ENCODE assay signal across 8 mouse cellular contexts in the genomic region with DNA sequence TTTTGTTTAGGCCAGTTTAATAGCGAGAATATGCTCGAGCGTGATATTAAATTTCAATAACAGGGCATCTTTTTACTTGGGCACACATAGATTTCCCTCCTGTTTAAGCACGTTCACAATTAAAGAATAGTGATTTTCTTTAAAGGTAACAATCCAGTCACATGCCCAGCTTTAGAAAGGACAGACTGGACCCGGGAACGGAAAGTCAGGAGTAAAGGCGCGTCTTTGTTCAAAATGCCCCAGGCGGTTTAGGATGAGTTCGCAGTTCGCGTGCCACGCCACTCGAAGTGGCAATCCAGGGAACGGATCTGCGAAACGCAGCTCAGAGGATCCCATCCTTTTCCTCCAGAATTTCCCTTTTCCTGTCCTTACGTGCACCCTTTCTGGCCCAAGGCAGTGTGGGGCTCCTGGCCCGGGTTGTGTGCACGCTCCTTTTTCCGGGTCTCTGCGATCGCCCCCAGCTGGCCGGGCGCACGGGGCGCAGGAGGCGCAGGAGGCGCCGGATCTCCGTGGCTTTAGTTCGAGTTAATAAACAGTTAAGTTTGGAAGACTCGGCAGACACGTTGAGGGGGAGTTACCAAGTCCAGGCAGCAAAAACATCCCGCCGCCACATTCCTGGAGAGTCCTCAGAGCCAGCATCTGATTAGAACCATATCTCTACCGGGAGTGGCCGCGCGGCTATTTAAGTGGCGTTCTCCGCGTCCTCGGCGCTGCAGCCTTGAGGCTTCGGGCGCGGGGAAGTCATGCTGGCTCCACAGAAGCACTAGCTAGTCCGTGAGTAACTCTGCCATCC. TPM values are rescaled to one million over a fixed set of nuclear protein-coding genes. Genes with fewer than 3 reads are reported as not detected.
A peak's percentile ranks its signal among the peaks of the same experiment; 100 is the strongest.
DNase-seq lines count a peak whose midpoint lies in the region; ATAC-seq lines count a peak whose summit lies in the region.

No protein-coding gene starts in this region.

- peak overlapping the region; percentile 72 for H3K9ac ChIP-seq in embryonic facial prominence, embryonic 12.5 days
- peak overlapping the region; percentile 69 for H3K9ac ChIP-seq in limb, embryonic 12.5 days (replicated peaks)
- peak overlapping the region; percentile 61 for H3K9ac ChIP-seq in midbrain, embryonic 13.5 days (replicated peaks)

- no peaks in the 10 kb centered on the region for H3K27me3 ChIP-seq in embryonic facial prominence, embryonic 12.5 days
- H3K27me3 ChIP-seq in limb, embryonic 12.5 days, result no peaks in the 10 kb centered on the region
- H3K27me3 ChIP-seq in midbrain, embryonic 13.5 days, result peaks cover 10% of the 10 kb centered on the region; the same call in 1 of the 2 replicates

- peak overlapping the region; percentile 84 for H3K27ac ChIP-seq in embryonic facial prominence, embryonic 12.5 days
- peak overlapping the region; percentile 77 for H3K27ac ChIP-seq in limb, embryonic 12.5 days
- no peak overlapping the region for H3K27ac ChIP-seq in midbrain, embryonic 13.5 days

- H3K4me2 ChIP-seq in embryonic facial prominence, embryonic 12.5 days (replicated peaks), result peak overlapping the region; percentile 64
- H3K4me2 ChIP-seq in limb, embryonic 12.5 days, result peak overlapping the region; percentile 69
- peak overlapping the region; percentile 72 for H3K4me2 ChIP-seq in midbrain, embryonic 13.5 days (replicated peaks)

- WGBS in embryonic facial prominence, embryonic 12.5 days, result 2% methylated on average over 49 of the region's 49 CpGs
- 2% methylated on average over 49 of the region's 49 CpGs for WGBS in limb, embryonic 12.5 days
- 2% methylated on average over 49 of the region's 49 CpGs for WGBS in midbrain, embryonic 13.5 days

- peak; percentile 54 to 64 for DNase-seq in adrenal gland, postnatal 4 days (ENCODE audit: low spot score in 2 of 2)
- peak; percentile 91 for DNase-seq in heart, adult 8-10 months (ENCODE audit: low spot score)
- peak; percentile 92 to 93 for DNase-seq in kidney, adult 8-10 months
- DNase-seq in spleen, postnatal 14 days (ENCODE audit: low spot score in 2 of 2), result peak; percentile 11 to 24

- peak; percentile 92 for ATAC-seq in embryonic facial prominence, embryonic 12.5 days (ENCODE audit: insufficient number of reproducible peaks, insufficient read depth, low FRiP score, low TSS enrichment)
- peak; percentile 95 for ATAC-seq in limb, embryonic 12.5 days (ENCODE audit: insufficient number of reproducible peaks, insufficient read depth, low FRiP score, low TSS enrichment, low read depth)
- ATAC-seq in midbrain, embryonic 13.5 days, result peak; percentile 94
- ATAC-seq in inflammation-experienced regulatory T-cells, adult 6 months, result no peak

- H3K36me3 ChIP-seq in embryonic facial prominence, embryonic 12.5 days, result no peaks in the 10 kb centered on the region
- no peaks in the 10 kb centered on the region for H3K36me3 ChIP-seq in limb, embryonic 12.5 days
- H3K36me3 ChIP-seq in midbrain, embryonic 13.5 days, result no peaks in the 10 kb centered on the region

- peaks cover 36% of the 10 kb centered on the region for H3K4me1 ChIP-seq in embryonic facial prominence, embryonic 12.5 days
- H3K4me1 ChIP-seq in limb, embryonic 12.5 days (replicated peaks), result peaks cover 43% of the 10 kb centered on the region
- H3K4me1 ChIP-seq in midbrain, embryonic 13.5 days (replicated peaks), result peaks cover 14% of the 10 kb centered on the region

- H3K9me3 ChIP-seq in embryonic facial prominence, embryonic 12.5 days, result no peaks in the 10 kb centered on the region
- H3K9me3 ChIP-seq in limb, embryonic 12.5 days, result no peaks in the 10 kb centered on the region
- no peaks in the 10 kb centered on the region for H3K9me3 ChIP-seq in midbrain, embryonic 13.5 days

- H3K4me3 ChIP-seq in embryonic facial prominence, embryonic 12.5 days, result peak overlapping the region; percentile 64
- H3K4me3 ChIP-seq in limb, embryonic 12.5 days (replicated peaks), result peak overlapping the region; percentile 57
- peak overlapping the region; percentile 47 for H3K4me3 ChIP-seq in midbrain, embryonic 13.5 days (replicated peaks)

RNA-seq across cellular contexts. Expression of a gene that starts 58.8 kb away (rescaled TPM):
- total RNA-seq in adrenal gland, postnatal 4 days (2021), result 1 to 10 TPM in 1 of 2 experiments, not detected in 1; 1.0 TPM
- 0.10 TPM in 1 of 2 replicates, not detected in the other for polyA plus RNA-seq in embryonic facial prominence, embryonic 12.5 days (2016; fragmentation: Nextera tagmentation; extraction: Ambion mirVana)
- total RNA-seq in heart, adult 8-10 months (2022), result not detected
- polyA plus RNA-seq in limb, embryonic 12.5 days (2016; fragmentation: Nextera tagmentation; extraction: Ambion mirVana), result not detected in 2 replicates
- not detected in 2 replicates for polyA plus RNA-seq in midbrain, embryonic 13.5 days (2015; fragmentation: Nextera tagmentation; extraction: Ambion mirVana)
- polyA plus RNA-seq in inflammation-experienced regulatory T-cells, adult 6 months (2017; shearing (Covaris generic)), result not detected

Comparison
In these comparisons a context has a peak if more than half of its experiments do, and no peak if none do; other contexts are left out.
1. DNase-seq: peak in every context shown above with its lines; median percentile 92 in kidney, adult 8-10 months; 91 in heart, adult 8-10 months; 59 in adrenal gland, postnatal 4 days; 18 in spleen, postnatal 14 days.